Mouse (Mus musculus) kidney, adult 2 months (tissue): ENCODE results near the gene Nxpe4. TPM values are rescaled to one million over a fixed set of nuclear protein-coding genes. Genes with fewer than 3 reads are reported as not detected.

Experiments
- DNase-seq: peaks from one replicate; pipeline ENCODE4 v3.0.0; 2021
- H3K27ac ChIP-seq: fragments of 200-500 bp; 2 replicates; pipeline ENCODE4 v1.5.1; 2012; ENCODE audit warnings: low read depth, low read length, control low read depth, inconsistent platforms; ENCODE audit not compliant: insufficient read depth
- H3K27me3 ChIP-seq: fragments of 200-500 bp; replicated peaks from 2 replicates; pipeline ENCODE4 v1.6.1; 2012; ENCODE audit warnings: mild to moderate bottlenecking, moderate library complexity, low read length, inconsistent platforms; ENCODE audit not compliant: control insufficient read depth, insufficient read depth
- H3K36me3 ChIP-seq: fragments of 200-500 bp; 2 replicates; pipeline ENCODE4 v1.6.1; 2012; ENCODE audit warnings: mild to moderate bottlenecking, moderate library complexity, low read length, inconsistent platforms; ENCODE audit not compliant: control insufficient read depth, insufficient read depth
- H3K4me1 ChIP-seq: fragments of 200-500 bp; 2 replicates; pipeline ENCODE4 v1.6.1; 2011; ENCODE audit warnings: low read length; ENCODE audit not compliant: control insufficient read depth, insufficient read depth
- H3K4me3 ChIP-seq: fragments of 200-500 bp; 2 replicates; pipeline ENCODE4 v1.5.1; 2011; ENCODE audit warnings: mild to moderate bottlenecking, low read depth, low read length, control low read depth; ENCODE audit not compliant: insufficient read depth
- CTCF ChIP-seq: fragments of 200-500 bp; conservative IDR thresholded peaks from 2 replicates; pipeline ENCODE4 v1.5.1; 2011; ENCODE audit warnings: low read depth, mild to moderate bottlenecking, control low read depth, low read length, moderate library complexity, mixed read lengths; ENCODE audit not compliant: insufficient read depth, insufficient read length
- POLR2A ChIP-seq: fragments of 200-500 bp; IDR thresholded peaks from one replicate; pipeline ENCODE4 v1.6.1; 2011; ENCODE audit warnings: low read depth, low read length, control low read depth
- WGBS: fragments of 180-500 bp; shearing (Covaris S2); methylation state at CpG from one replicate; pipeline ENCODE4 v1.1.7; 2018; 5-methylcytosine and 5-hydroxymethylcytosine counted together
- polyA plus RNA-seq: library from polyadenylated mRNA; depleted of rRNA; stranded (reverse); fragments of >200 nt; gene quantifications from 2 replicates; pipeline ENCODE4 v1.2.3, GENCODE M21; 2012

Gene Nxpe4
- polyA plus RNA-seq, 1 experiment, result 0.95 TPM

GRCm38 (mm10) chr9:48353148-48353698 is 191.4 kb downstream of the Nxpe4 start, which contains the start of gene Nxpe2:
TSS of gene Nxpe2 (minus strand) at chr9:48353454.
- Histone ChIP-seq H3K4me3 (no peak within 1 kb of the TSS), H3K27me3 (no peaks in the 10 kb centered on the region), H3K4me1 (no peaks in the 10 kb centered on the region), H3K27ac (peak within 1 kb of the TSS; percentile 62), H3K36me3 (no peaks in the 10 kb centered on the region)
- 39% methylated on average over 2 of the region's 2 CpGs for WGBS
- DNase-seq, result peak; percentile 43
- no peak for TF ChIP-seq POLR2A
- TF ChIP-seq CTCF, result no peak

- TF ChIP-seq POLR2A (no peak), CTCF (no peak)
- Histone ChIP-seq H3K27me3 (no peaks in the 10 kb centered on the region), H3K27ac (no peak overlapping the region), H3K4me3 (no peak overlapping the region), H3K36me3 (no peaks in the 10 kb centered on the region), H3K4me1 (no peaks in the 10 kb centered on the region)
- 66% methylated on average over 4 of the region's 4 CpGs for WGBS
- DNase-seq, result no peak
These were observed 192.3 kb downstream of the Nxpe4 start for GRCm38 (mm10) chr9:48354122-48354521.

- TF ChIP-seq POLR2A, result no peak
- peak; percentile 98 for TF ChIP-seq CTCF
- 35% methylated on average over 3 of the region's 3 CpGs for WGBS
- no peak overlapping the region for H3K4me3 ChIP-seq
- no peaks in the 10 kb centered on the region for H3K36me3 ChIP-seq
- no peak overlapping the region for H3K27ac ChIP-seq
- peak; percentile 83 for DNase-seq
- no peaks in the 10 kb centered on the region for H3K4me1 ChIP-seq
- no peaks in the 10 kb centered on the region for H3K27me3 ChIP-seq
These were observed 193.0 kb downstream of the Nxpe4 start for GRCm38 (mm10) chr9:48354793-48355192.

- H3K27ac ChIP-seq, result no peak overlapping the region
- no peak overlapping the region for H3K4me3 ChIP-seq
- DNase-seq, result no peak
- TF ChIP-seq POLR2A (no peak), CTCF (no peak)
- H3K27me3 ChIP-seq, result no peaks in the 10 kb centered on the region
- WGBS, result 95% methylated on average over 3 of the region's 3 CpGs
- no peaks in the 10 kb centered on the region for H3K36me3 ChIP-seq
- no peaks in the 10 kb centered on the region for H3K4me1 ChIP-seq
These were observed 195.3 kb downstream of the Nxpe4 start for GRCm38 (mm10) chr9:48357097-48357496.

- Histone ChIP-seq H3K4me1 (no peaks in the 10 kb centered on the region), H3K36me3 (no peaks in the 10 kb centered on the region), H3K27ac (no peak overlapping the region), H3K4me3 (no peak overlapping the region), H3K27me3 (no peaks in the 10 kb centered on the region)
- 77% methylated on average over 4 of the region's 4 CpGs for WGBS
- DNase-seq, result no peak
- no peak for TF ChIP-seq POLR2A
- peak; percentile 25; the same call in 1 of the 2 replicates for TF ChIP-seq CTCF
These were observed 199.0 kb downstream of the Nxpe4 start for GRCm38 (mm10) chr9:48360826-48361225.

GRCm38 (mm10) chr9:48361815-48362631 is 200.2 kb downstream of the Nxpe4 start:
- Histone ChIP-seq H3K4me1 (no peaks in the 10 kb centered on the region), H3K4me3 (no peak overlapping the region), H3K36me3 (no peaks in the 10 kb centered on the region), H3K27me3 (no peaks in the 10 kb centered on the region), H3K27ac (no peak overlapping the region)
- DNase-seq, result no peak
- 83% methylated on average over 14 of the region's 14 CpGs for WGBS
- TF ChIP-seq POLR2A (no peak), CTCF (no peak)

GRCm38 (mm10) chr9:48362743-48363142 is 200.9 kb downstream of the Nxpe4 start:
- no peaks in the 10 kb centered on the region for H3K27me3 ChIP-seq
- no peak overlapping the region for H3K4me3 ChIP-seq
- no peaks in the 10 kb centered on the region for H3K4me1 ChIP-seq
- TF ChIP-seq CTCF (no peak), POLR2A (no peak)
- WGBS, result 93% methylated on average over 6 of the region's 6 CpGs
- H3K36me3 ChIP-seq, result no peaks in the 10 kb centered on the region
- no peak for DNase-seq
- H3K27ac ChIP-seq, result no peak overlapping the region
